Mouse (Mus musculus): ENCODE measurements around the gene Alg9. TPM values are rescaled to one million over a fixed set of nuclear protein-coding genes. Genes with fewer than 3 reads are reported as not detected.

Alg9 gene
- polyA plus RNA-seq, 1 experiment from 2014 or later, result 44.2 TPM

DNA sequence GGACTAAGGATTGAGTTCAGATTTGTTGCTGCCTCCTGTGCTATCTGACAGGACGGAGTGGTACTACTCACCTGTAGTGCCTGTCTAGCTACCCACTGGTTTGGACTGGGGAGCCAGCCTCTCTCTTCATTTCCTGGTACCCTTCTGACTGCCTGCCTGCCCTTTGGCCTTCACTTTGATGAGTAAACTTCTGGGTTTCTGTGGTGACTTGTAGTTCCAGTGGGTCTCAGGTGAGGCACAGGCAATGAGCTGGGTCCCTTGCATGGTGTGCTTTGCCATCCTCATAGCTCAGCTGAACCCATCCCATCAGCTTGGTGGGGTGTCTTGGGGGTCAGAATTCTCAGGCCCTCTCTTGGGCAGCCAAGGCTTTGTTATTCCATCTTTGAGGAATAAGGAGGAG, 112.1 kb downstream of the Alg9 start:
- H3K27ac ChIP-seq (ENCODE audit: low read depth, low read length), result no peak overlapping the region
- H3K9me3 ChIP-seq (ENCODE audit: control insufficient read depth, low read length), result no peaks in the 10 kb centered on the region
- peaks cover 9% of the 10 kb centered on the region; the same call in 1 of the 2 replicates for H3K4me1 ChIP-seq (ENCODE audit: control insufficient read depth, insufficient read depth, low read length)
- H3K4me3 ChIP-seq (ENCODE audit: low read length), result no peak overlapping the region
- no peak for ATAC-seq (ENCODE audit: low FRiP score, low TSS enrichment)
- H3K36me3 ChIP-seq (ENCODE audit: control insufficient read depth, insufficient read depth, low read length), result peaks cover 18% of the 10 kb centered on the region; the same call in 1 of the 2 replicates
- no peak overlapping the region for H3K9ac ChIP-seq (ENCODE audit: low read depth, low read length)
- H3K27me3 ChIP-seq (ENCODE audit: control insufficient read depth, insufficient read depth, low read length), result no peaks in the 10 kb centered on the region
- WGBS, result 92% methylated on average over 1 of the region's 1 CpGs
- H3K4me2 ChIP-seq (replicated peaks; ENCODE audit: low read depth, low read length), result no peak overlapping the region

DNA sequence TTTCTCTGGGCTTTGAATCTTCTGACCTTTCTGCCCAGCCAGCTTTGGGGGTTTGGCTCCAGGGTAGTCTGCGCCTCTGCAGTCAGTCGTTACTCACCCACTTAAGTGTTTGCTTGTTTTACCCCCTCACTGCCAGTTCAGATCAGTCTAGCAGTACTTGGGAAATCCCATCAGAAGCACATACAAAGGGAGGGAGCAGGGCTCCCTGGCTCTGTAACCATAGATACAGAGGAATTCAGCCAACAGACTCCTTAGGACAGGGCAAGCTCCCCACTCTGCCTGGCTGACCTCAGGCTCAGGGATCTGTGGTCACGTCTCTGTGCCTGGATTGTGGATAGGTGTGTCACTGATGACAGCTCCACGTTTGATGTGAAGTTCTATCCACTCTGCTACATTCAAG, 112.5 kb downstream of the Alg9 start:
- Histone ChIP-seq H3K4me1 (ENCODE audit: control insufficient read depth, insufficient read depth, low read length) (peaks cover 9% of the 10 kb centered on the region; the same call in 1 of the 2 replicates), H3K4me3 (ENCODE audit: low read length) (no peak overlapping the region), H3K27ac (ENCODE audit: low read depth, low read length) (no peak overlapping the region), H3K36me3 (ENCODE audit: control insufficient read depth, insufficient read depth, low read length) (peaks cover 14% of the 10 kb centered on the region; the same call in 1 of the 2 replicates), H3K27me3 (ENCODE audit: control insufficient read depth, insufficient read depth, low read length) (no peaks in the 10 kb centered on the region), H3K9me3 (ENCODE audit: control insufficient read depth, low read length) (no peaks in the 10 kb centered on the region), H3K4me2 (replicated peaks; ENCODE audit: low read depth, low read length) (no peak overlapping the region), H3K9ac (ENCODE audit: low read depth, low read length) (no peak overlapping the region)
- ATAC-seq (ENCODE audit: low FRiP score, low TSS enrichment), result peak; percentile 26; the same call in 1 of the 2 replicates
- 32% methylated on average over 4 of the region's 4 CpGs for WGBS

DNA sequence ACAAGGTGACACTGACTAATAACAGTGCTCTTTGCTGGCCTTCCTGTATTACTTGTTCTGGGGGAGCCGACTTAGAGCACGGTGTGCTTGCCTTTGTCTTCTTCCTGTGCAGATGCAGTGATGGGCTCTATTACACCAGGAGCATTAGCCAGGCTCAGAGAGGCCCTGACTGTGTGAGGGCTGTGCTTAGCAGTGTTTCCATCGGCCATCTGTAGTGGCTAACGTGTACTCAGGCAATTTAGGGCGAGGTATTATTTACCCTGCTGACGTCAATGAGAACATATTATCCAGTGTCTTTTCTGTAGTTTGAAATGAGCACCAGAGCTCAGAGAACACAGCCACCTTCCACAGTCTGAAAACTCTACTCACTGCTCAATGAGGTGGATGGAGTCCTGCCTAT, 114.4 kb downstream of the Alg9 start:
- no peak overlapping the region for H3K4me2 ChIP-seq (replicated peaks; ENCODE audit: low read depth, low read length)
- WGBS, result 57% methylated on average over 6 of the region's 6 CpGs
- H3K36me3 ChIP-seq (ENCODE audit: control insufficient read depth, insufficient read depth, low read length), result peaks cover 9% of the 10 kb centered on the region; the same call in 1 of the 2 replicates
- no peaks in the 10 kb centered on the region for H3K9me3 ChIP-seq (ENCODE audit: control insufficient read depth, low read length)
- H3K4me3 ChIP-seq (ENCODE audit: low read length), result no peak overlapping the region
- peaks cover 9% of the 10 kb centered on the region; the same call in 1 of the 2 replicates for H3K4me1 ChIP-seq (ENCODE audit: control insufficient read depth, insufficient read depth, low read length)
- H3K27ac ChIP-seq (ENCODE audit: low read depth, low read length), result no peak overlapping the region
- no peak overlapping the region for H3K9ac ChIP-seq (ENCODE audit: low read depth, low read length)
- ATAC-seq (ENCODE audit: low FRiP score, low TSS enrichment), result no peak
- no peaks in the 10 kb centered on the region for H3K27me3 ChIP-seq (ENCODE audit: control insufficient read depth, insufficient read depth, low read length)

DNA sequence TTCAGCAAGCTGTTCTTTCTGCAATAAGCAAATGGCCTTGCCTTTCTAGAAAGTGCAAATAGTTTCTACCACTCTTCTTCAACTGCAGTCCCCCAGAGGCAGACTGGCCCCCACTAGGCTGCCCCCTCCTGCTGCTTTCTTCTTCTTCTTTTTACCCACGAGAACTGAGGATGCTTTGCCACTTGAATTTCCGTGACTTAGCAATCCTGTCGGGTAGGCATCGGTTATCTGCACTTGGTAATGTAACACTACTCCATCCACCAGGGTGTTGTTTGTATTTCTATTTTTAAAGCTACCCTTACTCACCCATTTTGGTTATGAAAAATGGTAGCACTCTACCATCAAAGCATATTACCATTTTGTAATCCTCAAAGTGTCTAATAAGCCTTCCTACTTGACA, 115.1 kb downstream of the Alg9 start:
- Histone ChIP-seq H3K9me3 (ENCODE audit: control insufficient read depth, low read length) (no peaks in the 10 kb centered on the region), H3K4me1 (ENCODE audit: control insufficient read depth, insufficient read depth, low read length) (peaks cover 9% of the 10 kb centered on the region; the same call in 1 of the 2 replicates), H3K9ac (ENCODE audit: low read depth, low read length) (no peak overlapping the region), H3K36me3 (ENCODE audit: control insufficient read depth, insufficient read depth, low read length) (peaks cover 12% of the 10 kb centered on the region; the same call in 1 of the 2 replicates), H3K4me2 (replicated peaks; ENCODE audit: low read depth, low read length) (no peak overlapping the region), H3K27me3 (ENCODE audit: control insufficient read depth, insufficient read depth, low read length) (no peaks in the 10 kb centered on the region), H3K4me3 (ENCODE audit: low read length) (no peak overlapping the region), H3K27ac (ENCODE audit: low read depth, low read length) (no peak overlapping the region)
- no peak for ATAC-seq (ENCODE audit: low FRiP score, low TSS enrichment)
- 76% methylated on average over 4 of the region's 4 CpGs for WGBS

DNA sequence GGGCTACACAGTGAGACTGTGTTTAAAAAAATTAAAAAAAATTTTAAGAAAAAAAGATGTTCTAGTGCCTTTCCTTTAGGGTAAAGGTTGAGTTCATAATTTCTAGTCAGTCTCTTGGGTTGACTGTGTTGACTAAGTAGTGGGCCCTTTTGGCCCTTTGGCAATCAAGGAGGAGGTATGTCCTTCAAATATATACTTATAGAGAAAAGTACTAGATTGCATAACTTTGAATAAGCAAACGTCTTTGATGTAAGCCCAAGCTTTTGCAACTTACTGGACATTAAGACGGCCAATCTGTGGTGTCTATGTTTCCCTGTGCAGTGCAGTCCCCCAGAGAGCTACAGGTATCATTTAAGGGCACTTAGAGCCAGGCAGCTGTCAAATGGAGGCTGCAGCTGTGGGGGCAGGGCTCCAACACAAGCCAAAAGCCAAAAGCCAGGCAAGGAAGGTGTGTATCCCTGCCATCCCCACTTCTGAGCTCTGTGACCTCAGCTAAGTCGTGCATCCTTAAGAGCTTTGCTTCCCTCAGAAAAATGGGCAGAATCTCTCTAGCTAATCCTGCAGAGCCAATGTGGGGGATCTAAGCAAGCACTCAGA, 115.8 kb downstream of the Alg9 start:
- Histone ChIP-seq H3K27me3 (ENCODE audit: control insufficient read depth, insufficient read depth, low read length) (no peaks in the 10 kb centered on the region), H3K4me3 (ENCODE audit: low read length) (no peak overlapping the region), H3K9me3 (ENCODE audit: control insufficient read depth, low read length) (no peaks in the 10 kb centered on the region), H3K4me1 (ENCODE audit: control insufficient read depth, insufficient read depth, low read length) (peaks cover 4% of the 10 kb centered on the region; the same call in 1 of the 2 replicates), H3K4me2 (replicated peaks; ENCODE audit: low read depth, low read length) (no peak overlapping the region), H3K9ac (ENCODE audit: low read depth, low read length) (no peak overlapping the region), H3K36me3 (ENCODE audit: control insufficient read depth, insufficient read depth, low read length) (peaks cover 18% of the 10 kb centered on the region), H3K27ac (ENCODE audit: low read depth, low read length) (no peak overlapping the region)
- no peak for ATAC-seq (ENCODE audit: low FRiP score, low TSS enrichment)
- WGBS, result 82% methylated on average over 3 of the region's 3 CpGs

Other genes with a start within 250 kb of the Alg9 start
- gene Pts, start 246.3 kb upstream of the Alg9 start, polyA plus RNA-seq (2014; fragmentation: Nextera tagmentation; extraction: Ambion mirVana), result 85.3 and 89.4 TPM in 2 replicates
- gene Il18, start 220.2 kb upstream of the Alg9 start, polyA plus RNA-seq (2014; fragmentation: Nextera tagmentation; extraction: Ambion mirVana), result 0.88 and 1.2 TPM in 2 replicates
- gene Bco2, start 219.8 kb upstream of the Alg9 start, polyA plus RNA-seq (2014; fragmentation: Nextera tagmentation; extraction: Ambion mirVana), result 0.16 TPM in 1 of 2 replicates, not detected in the other
- not detected in 2 replicates for gene Tex12, start 213.7 kb upstream of the Alg9 start, polyA plus RNA-seq (2014; fragmentation: Nextera tagmentation; extraction: Ambion mirVana)
- gene Sdhd, start 171.2 kb upstream of the Alg9 start, polyA plus RNA-seq (2014; fragmentation: Nextera tagmentation; extraction: Ambion mirVana), result 365 and 387 TPM in 2 replicates
- 301 and 415 TPM in 2 replicates for gene Timm8b, start 171.1 kb upstream of the Alg9 start, polyA plus RNA-seq (2014; fragmentation: Nextera tagmentation; extraction: Ambion mirVana)
- gene Pih1d2, start 157.7 kb upstream of the Alg9 start, polyA plus RNA-seq (2014; fragmentation: Nextera tagmentation; extraction: Ambion mirVana), result 6.1 and 8.1 TPM in 2 replicates
- 28.4 and 28.5 TPM in 2 replicates for gene Nkapd1, start 157.6 kb upstream of the Alg9 start, polyA plus RNA-seq (2014; fragmentation: Nextera tagmentation; extraction: Ambion mirVana)
- 48.1 and 60.9 TPM in 2 replicates for gene Dlat, start 115.2 kb upstream of the Alg9 start, polyA plus RNA-seq (2014; fragmentation: Nextera tagmentation; extraction: Ambion mirVana)
- 5.7 and 10.3 TPM in 2 replicates for gene Dixdc1, start 35.5 kb upstream of the Alg9 start, polyA plus RNA-seq (2014; fragmentation: Nextera tagmentation; extraction: Ambion mirVana)
- 8.7 and 9.3 TPM in 2 replicates for gene 2310030G06Rik, start 28.5 kb upstream of the Alg9 start, polyA plus RNA-seq (2014; fragmentation: Nextera tagmentation; extraction: Ambion mirVana)
- 15.7 and 20.6 TPM in 2 replicates for gene Cryab, start 23.7 kb upstream of the Alg9 start, polyA plus RNA-seq (2014; fragmentation: Nextera tagmentation; extraction: Ambion mirVana)
- 0.72 and 1.0 TPM in 2 replicates for gene Hspb2, start 22.7 kb upstream of the Alg9 start, polyA plus RNA-seq (2014; fragmentation: Nextera tagmentation; extraction: Ambion mirVana)
- gene Fdxacb1, start 6.8 kb upstream of the Alg9 start, polyA plus RNA-seq (2014; fragmentation: Nextera tagmentation; extraction: Ambion mirVana), result 11.1 and 11.5 TPM in 2 replicates
- gene 1110032A03Rik, start 501 bp downstream of the Alg9 start, polyA plus RNA-seq (2014; fragmentation: Nextera tagmentation; extraction: Ambion mirVana), result 35.7 and 37.8 TPM in 2 replicates
- gene Ppp2r1b, start 70.3 kb downstream of the Alg9 start, polyA plus RNA-seq (2014; fragmentation: Nextera tagmentation; extraction: Ambion mirVana), result 43.1 and 89.4 TPM in 2 replicates
- 11.4 and 17.9 TPM in 2 replicates for gene Sik2, start 234.1 kb downstream of the Alg9 start, polyA plus RNA-seq (2014; fragmentation: Nextera tagmentation; extraction: Ambion mirVana)

Measured in kidney, embryonic 14.5 days (tissue).